Mouse (Mus musculus) regulatory T cell (primary cell): ENCODE results near the gene S100a3.

ENCODE experiments used
- in situ Hi-C: fragments of 300-600 bp; cut with MboI, MseI; formaldehyde crosslinking; loops from one replicate; pipeline ENCODE4 v1.15.1; 2025; ENCODE audit warnings: high pct_unique_total_duplicates

Gene S100a3

DNA sequence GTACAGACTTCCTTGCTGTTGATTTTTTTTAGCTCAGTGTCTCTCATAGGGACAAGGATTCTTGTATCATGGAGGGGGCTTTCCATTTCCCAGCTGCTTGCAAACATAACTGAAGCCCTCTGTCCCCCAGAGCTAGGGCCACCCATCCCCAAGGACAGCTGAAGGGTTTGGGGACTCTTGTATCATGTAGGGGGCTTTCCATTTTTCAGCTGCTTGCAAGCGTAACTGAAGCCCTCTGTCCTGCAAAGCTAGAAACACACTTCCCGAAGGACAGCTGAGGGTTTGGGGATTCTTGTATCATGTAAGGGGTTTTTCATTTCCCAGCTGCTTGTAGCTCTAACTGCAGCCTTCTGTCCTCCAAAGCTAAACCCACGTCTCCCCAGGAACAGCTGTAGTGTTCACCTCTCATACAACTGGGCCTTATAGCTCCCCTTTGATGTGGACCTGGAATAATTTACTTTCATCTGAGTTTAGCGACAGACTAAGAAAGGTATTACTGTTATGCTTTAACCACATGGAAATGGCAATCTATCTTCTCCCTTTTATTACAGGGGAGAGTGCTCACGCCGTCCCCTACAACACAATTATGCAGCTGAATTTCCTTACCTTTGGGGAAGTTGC is at the start of gene S100a3:
Gene S100a3, plus strand, starts transcription at position 571 of the 621 bp plus-strand sequence.
- in situ Hi-C loops: no loop called here

DNA sequence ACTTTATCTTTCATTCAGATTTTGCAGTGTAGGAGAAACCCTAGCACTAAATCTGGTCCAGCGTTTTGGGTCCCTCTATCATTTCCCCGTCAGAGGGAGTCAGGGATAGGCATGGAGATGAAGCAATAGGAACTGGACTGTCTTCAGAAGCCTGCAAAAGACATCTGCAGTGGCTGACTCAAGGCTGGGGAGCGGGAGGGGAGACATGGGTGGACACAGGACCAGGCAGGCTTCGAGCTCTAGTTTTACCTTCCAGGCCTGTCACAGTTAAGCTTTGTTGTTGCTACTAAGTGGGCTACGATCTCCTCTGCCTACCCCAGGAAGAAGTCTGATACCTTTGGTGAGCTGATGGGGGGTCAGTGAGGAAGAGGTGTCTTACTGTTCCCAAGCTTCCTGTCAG is 48.1 kb upstream of the S100a3 start:
- in situ Hi-C loops: loop anchor here (10.0 kb wide), 1 partner anchor 133 kb away; no protein-coding TSS in a partner anchor

DNA sequence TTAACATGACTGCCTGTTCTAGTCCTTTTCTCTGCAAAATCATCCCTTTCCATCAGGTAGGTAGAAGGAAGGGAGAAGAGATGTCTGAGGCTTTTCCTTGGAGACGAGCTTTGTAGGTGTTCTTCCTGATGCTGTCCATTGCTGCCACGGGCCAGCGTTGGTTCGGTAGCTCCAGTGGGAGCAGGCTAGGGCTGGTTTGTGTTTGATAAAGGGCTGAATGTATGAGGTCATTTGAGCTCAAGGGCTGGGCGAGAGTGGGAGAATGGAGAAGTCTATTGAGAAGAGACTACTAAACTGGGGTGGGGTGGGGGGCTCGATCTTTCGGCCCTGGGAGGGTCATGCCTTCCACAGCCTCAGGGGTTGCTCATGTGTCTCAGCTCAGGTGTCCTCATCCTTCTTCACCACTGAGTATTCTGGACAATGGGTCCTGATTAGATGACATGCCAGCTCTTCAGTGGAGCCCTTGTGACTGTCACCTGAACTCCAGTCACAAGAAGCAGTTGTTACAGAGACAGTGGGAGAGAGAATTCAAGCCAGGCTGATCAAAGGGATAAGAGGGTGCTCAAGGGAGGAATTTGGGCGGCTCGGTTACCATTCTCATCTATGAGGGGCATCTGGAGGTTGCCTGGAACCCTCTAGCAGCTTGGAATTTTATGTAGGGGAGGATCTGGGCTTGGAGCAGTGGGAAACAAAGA is 47.3 kb upstream of the S100a3 start:
- in situ Hi-C loops: loop anchor here (10.0 kb wide), 1 partner anchor 132 kb away; no protein-coding TSS in a partner anchor

DNA sequence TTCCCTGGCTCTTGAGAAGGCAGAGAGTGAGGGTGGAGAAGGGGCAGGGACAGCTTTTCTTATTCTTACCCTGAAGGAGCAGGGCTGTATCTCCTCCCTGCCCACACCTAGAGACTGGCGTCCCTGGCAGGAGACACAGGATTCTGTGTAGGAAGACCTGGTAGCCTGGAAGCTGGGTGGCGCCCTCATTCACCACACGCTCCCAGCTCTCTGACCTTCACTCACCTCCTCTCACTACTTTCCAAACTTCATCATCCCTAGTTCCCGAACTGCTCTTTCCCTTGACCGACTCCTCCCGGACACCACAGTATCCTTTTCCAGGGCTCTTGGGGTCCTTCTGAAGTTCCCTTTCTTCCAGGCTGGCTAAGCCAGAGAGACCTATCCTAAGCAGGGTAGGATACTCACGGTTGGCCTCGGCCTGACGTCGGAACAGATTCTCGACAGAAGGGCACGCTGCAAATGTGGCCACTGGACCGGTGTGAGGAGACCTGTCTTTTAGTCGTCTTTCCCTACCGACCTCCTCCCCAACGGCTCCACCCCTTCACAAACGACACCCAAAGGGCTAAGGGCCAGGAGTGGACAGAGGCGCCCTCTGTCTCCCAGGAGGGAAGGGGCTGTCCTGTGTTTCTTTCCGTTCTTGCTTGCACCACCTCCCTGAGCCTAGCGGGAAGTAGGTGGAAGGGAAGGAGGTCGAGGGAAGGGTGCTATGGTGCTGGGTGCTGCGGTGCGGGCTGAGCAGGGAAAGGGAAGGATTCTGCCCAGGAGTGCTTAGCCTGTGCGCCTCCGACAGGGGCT is 46.4 kb upstream of the S100a3 start, which contains the start of the genes S100a1 and S100a13:
Gene S100a1, minus strand, starts transcription at position 597 of the 795 bp plus-strand sequence.
Gene S100a13, plus strand, starts transcription at position 640 of the 795 bp plus-strand sequence.
- in situ Hi-C loops: loop anchor here (10.0 kb wide), 1 partner anchor 131 kb away; no protein-coding TSS in a partner anchor

DNA sequence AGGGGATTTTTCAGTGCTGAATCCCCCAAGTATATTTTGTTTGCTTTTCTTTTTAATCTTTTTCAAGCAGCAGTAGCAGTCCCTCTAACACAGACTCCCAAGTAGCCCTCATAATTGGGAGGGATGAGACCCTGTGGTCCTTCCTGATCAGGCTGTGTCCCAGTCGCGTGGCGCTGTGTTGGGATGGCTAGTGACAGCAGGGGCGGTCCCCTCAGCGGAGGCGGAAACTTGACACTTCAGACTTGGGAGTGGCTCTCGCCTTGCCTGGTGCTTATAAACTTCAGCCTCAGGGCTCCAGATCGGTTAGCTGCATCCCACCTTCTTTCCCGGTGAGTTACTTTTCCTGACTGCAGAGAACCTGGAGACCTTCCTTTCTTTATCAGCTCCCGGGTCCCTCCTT is 45.7 kb upstream of the S100a3 start:
- in situ Hi-C loops: loop anchor here (10.0 kb wide), 1 partner anchor 130 kb away; no protein-coding TSS in a partner anchor

DNA sequence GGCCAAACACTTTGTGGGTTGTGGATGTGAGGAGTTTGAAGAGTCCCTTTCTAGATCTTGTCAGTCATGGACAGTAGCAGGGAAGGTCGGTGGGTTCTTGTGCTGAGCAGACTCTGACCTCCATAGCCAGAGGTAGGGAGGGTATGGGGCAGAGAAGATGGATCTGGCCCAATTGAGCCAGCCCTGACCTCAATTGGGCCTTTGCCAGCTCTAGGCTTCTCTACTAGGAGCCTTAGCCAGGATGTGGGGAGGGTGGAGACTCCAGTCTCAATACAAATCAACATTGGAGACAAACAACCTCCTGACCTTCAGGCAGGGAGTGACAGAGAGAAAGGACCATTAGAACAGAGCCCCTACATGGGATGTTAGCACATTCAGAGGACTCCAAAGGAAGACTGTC is 45.1 kb upstream of the S100a3 start:
- in situ Hi-C loops: loop anchor here (10.0 kb wide), 1 partner anchor 130 kb away; no protein-coding TSS in a partner anchor

DNA sequence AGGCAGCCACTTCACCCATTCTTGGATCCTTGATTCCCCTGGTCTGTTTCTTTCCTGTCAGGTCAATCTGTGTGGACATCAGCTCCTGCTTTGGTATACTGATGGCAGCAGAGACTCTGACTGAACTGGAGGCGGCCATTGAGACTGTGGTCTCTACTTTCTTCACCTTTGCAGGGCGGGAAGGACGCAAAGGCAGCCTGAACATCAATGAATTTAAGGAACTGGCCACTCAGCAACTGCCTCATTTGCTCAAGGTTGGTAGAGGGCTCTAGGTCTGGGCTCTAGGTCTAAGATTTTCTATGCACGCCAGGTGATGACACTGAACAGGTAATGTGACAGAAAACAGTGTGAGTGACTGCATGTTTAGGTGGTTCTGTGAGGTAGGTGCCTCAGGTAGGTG is 44.6 kb upstream of the S100a3 start:
- in situ Hi-C loops: loop anchor here (10.0 kb wide), 1 partner anchor 129 kb away; no protein-coding TSS in a partner anchor

DNA sequence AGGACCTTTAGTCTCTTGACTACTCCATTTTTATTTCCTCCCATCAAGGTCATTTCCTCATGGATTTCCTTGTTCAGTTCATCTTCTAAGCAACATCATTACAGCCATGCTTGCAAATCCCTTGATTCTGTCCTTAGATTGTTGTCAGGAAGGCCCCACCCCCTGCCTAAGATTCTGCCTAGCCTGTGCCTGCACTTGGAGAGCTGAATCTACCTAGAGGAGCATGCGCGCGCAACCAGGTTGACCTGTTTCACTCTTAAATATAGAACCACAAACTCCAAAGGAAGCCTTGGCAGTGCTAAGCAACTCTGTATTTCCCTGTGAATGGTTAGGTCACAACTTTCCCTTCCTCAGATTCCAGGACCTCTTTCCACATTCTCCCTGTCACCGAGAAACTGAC is 42.7 kb upstream of the S100a3 start:
- in situ Hi-C loops: loop anchor here (10.0 kb wide), 1 partner anchor 127 kb away; no protein-coding TSS in a partner anchor

DNA sequence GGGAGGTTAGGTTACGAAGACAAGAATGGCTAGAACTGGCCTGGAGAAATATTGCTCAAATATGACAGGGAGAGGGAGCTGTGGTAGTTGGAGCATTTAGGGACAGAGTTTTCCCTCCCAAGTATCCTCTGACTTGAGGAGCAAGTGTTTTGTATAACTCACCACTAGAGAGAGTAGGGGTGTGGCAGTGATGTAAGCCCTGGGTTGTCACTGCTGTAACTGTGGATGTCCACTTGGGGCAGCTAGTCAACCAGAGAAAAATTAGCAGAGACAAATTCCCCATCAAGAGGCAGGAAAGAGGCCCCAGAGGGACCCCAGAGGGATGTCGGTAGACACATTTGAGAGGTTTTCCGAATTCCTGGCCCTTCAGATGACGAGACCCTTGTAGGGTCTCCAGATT is 35.0 kb upstream of the S100a3 start:
- in situ Hi-C loops: loop anchor here (5.0 kb wide), 1 partner anchor 87 kb away; the partner anchor contains the start of gene S100a6

DNA sequence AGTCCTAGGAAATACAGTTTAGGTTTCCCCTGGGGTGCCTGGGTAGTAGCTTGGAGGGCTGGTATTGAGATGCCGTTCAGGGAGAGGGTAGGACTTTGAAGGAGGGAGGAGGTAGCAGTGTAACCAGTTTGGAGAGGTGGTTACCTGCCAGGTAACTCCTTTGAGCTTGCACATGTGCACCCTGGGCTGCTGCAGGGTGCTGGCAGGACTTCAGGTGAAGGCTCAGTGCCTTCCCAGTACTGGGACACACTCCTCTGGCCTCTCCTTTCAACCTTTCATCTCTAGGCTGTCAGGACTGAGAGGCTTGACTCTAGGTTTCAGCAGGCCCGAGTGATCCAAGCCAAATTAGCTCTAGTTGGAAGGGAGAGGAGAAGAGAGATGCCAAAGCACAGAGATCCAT is 34.3 kb upstream of the S100a3 start:
- in situ Hi-C loops: loop anchor here (5.0 kb wide), 1 partner anchor 86 kb away; the partner anchor contains the start of gene S100a6

DNA sequence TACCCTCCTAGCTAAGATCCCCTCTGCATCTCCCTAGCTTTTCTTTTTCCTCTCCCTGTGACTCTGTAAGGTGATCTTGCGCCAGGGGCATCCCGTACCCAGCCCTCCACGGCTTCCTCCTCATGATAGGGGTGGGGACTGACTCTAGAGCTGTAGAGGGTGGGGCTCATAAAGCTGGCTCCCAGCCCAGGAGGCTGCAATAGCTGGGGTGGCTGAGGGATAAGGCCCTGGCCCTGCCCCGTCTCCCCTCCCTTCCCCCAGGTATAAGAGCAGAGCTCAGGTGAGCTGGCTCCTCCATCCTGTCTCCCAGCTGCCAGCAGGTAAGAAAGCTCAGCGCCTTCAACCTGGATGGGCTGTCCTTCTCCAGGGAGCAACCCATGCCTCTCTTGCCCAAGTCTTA is 33.8 kb upstream of the S100a3 start, which contains the start of gene S100a14:
Gene S100a14, plus strand, starts transcription at position 277 of the 400 bp plus-strand sequence.
- in situ Hi-C loops: loop anchor here (5.0 kb wide), 1 partner anchor 86 kb away; the partner anchor contains the start of gene S100a6

DNA sequence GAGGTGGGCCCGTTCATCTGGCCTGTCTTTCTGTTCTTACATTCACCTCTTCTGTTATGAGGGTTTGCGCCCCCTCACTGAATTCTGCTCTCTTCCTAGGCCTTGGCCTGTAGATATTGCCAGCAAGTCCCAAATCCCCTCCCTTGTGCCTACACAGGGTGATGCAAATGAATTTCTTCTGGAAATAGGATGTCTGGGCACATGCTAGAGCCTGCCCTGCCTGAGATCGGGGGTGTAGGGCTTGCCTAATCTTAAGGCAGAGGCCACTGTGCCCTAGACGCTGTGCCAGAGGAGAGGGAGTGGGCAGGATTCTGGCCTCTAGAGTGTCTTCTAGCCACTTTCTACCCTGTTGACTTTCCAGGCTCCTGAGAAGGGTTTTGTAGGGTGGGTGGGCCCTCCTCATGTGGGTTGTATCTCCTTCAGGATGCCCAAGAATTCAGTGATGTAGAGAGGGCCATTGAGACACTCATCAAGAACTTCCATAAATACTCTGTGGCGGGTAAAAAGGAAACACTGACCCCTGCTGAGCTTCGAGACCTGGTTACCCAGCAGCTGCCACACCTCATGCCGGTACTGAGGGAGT is 33.0 kb upstream of the S100a3 start:
- in situ Hi-C loops: loop anchor here (5.0 kb wide), 1 partner anchor 85 kb away; the partner anchor contains the start of gene S100a6

DNA sequence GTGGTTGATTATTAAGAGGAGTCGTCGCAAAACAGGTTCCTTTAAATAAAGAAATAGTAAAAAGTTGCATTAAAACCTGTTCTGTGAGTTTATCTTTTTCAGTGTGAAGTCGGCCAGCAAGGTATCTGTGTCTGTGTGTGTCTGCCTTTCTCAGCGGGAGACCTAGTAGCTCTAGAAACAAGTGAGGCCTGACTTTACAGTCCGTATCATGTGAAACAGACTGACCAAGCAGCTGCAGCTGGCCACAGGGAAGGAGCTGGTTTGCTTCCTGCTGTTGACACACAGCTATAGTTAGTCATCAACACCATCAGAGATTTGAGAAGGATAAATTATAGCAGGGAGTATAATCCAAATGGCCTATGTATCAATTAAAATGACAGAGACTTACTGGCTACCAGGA is 28.7 kb upstream of the S100a3 start:
- in situ Hi-C loops: no loop called here

DNA sequence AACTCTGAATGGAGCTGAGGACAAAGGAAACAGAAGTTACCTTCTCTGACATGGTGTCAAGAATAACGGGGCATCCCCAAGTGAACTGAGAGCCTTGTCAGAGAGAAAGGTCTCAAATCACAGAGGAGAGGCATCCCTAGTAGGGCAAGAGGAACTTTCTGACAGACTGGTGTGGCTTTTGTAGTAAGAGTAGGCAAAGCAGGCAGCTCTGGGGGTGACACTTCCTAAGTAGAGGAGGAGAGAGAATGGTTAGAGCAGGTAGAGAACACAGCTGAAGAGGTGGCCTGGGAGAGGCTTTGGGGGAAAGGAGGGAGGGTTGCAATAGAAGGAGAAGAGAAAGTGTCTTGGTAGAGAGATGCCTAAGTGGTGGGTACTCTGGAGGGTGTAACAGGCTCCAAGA is 24.9 kb upstream of the S100a3 start:
- in situ Hi-C loops: no loop called here

DNA sequence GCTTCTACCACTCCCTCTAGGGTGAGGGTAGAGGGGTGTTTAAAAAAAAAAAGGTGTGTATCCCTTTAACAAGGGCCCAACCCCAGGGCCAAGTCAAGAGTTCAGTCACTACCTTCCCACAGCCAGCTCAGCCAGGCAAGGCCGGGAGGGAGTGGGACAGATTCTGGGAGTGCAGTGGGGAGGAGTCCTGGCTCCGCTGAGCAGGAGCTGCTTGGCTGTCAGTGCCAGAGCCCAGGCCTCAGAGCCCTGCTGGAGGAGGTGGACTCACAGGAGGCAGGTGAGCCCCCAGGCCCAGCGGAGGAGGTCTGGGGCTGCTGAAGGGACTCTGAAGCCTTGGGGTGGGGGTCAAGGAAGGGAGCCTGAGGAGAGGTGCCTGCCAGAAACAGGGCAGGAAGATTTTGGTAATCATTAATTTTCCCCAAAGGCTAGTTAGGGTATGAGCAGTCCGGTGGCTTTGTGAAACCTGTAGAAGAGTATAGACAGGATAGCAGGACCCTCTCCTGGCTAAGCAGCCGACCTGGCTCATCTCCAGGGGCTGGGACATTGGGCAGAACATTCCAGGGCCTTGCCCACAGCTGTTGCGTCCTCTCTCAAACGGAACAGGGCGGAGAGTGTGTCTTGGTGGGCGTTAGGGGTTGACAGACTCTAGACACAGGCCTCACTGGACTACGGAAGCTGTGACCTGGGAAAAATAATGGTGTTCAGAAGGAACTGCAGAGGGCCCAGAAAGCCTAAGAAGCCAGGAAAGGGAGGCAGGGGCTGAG is 23.1 kb upstream of the S100a3 start, which contains the start of gene S100a16:
Gene S100a16, plus strand, starts transcription at position 114 of the 764 bp plus-strand sequence.
- in situ Hi-C loops: no loop called here

DNA sequence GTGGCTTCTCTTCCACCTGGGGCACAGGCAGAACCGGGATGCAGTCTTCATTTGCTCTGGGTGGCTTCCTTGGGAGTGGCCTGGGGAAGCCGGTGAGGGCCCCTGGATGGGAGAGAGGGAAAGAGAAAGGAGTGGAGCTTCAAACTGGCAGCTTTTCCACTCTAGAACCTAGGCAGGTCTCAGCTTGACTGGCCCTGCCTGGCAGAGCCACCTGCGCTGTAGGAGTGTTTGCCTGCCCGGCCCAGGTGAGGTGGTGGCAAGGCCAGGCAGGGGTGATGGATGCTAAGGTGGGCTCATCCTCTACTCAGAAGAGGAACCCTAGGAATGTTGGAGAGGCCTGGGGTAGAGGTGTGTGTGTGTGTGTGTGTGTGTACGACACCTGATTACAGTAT is 22.5 kb upstream of the S100a3 start:
- in situ Hi-C loops: no loop called here

DNA sequence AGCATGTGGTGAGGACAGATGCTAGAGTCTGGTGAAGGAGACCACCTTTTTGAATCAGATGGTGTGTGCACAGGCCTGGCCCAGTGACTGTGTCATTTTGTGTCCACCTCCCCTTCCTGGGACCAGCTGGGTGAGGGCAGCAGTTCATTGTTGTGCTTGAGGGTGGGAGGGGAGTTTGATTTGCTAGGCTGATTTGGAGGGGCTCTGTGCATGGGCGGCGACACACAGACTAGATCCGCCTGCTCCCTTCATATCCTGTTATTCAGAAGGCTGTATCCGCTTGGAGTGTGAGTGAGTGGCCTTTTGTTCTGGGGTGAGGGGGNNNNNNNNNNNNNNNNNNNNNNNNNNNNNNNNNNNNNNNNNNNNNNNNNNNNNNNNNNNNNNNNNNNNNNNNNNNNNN is 19.5 kb upstream of the S100a3 start:
- in situ Hi-C loops: no loop called here

DNA sequence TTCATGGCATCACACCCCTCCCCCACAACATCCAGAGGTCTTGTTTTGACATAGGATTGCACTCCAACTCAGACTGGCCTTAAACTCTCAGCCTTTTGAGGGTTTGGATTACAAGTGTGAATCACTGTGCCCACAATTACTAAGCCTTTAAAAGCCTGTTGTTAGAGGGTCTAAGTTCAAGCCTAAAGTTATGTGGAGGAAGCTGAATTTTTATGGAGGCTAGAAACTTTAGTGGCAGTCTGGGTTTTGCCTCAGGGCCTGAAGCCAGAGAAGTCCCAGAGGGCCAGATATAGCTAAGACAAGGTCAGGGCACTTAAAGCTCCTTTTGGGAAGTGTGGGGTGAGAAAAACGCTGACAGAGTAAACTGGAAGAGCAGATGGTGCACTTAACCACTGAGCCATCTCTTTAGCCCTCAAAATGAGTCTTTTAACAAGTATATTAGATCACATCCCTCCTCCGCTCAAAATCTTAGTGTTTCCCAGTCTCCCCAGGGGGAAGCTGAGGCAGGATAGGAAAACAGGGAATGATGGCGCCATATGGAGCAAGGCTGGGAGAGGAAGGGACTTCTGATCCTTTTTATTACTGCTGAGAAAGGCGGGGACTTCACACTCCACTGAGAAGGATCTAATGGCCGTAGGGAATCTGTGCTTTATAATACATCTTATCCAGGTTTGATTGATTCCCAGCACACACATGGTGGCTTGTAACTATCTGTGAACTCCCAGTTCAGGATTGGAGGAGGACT is 10.5 kb upstream of the S100a3 start:
- in situ Hi-C loops: no loop called here

DNA sequence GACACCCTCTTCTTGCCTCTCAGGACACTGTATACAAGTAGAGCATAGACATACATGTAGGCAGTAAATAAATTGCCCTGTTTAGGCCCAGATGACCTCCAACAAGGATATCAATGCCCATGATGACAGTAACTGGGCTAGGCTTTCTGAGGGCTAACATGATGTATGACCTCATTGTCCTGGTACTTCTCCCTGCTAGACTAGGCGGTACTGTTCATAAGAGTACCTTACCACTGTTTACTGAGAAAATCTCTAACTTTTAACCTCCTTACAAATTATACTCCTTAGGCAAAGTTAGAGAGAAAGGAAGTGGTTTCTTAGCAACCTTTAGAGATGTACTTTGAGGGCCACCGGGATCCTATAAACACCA is 10.0 kb upstream of the S100a3 start:
- in situ Hi-C loops: no loop called here

DNA sequence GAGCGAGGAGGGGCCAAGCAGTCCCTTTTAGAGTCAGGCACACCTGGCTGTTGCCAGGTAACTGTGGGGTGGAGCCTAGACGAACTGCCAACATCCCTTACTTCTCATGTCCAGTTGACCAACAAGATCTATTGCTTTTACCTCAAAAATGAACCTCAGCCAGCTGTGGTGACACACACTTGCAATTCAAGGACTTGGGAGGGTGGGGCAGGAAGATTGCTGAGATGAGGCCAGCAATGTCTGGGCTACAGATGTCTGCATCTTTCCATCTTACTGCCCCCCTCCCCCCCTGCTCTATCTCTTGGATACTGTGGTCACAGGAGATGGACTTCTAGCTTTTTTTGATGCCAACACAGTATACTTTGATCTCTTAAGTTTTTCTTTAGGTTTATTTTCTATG is 8.1 kb upstream of the S100a3 start:
- in situ Hi-C loops: no loop called here
